Mouse (Mus musculus) gastrocnemius, postnatal 14 days (tissue): Measurements from ENCODE around the gene Rpl27a. TPM values are rescaled to one million over a fixed set of nuclear protein-coding genes. Genes with fewer than 3 reads are reported as not detected.

Source experiments
- DNase-seq: peaks from one replicate; pipeline ENCODE4 v3.0.0; 2021; ENCODE audit warnings: mixed read lengths
- intact Hi-C: fragments of 180-260 bp; cut with DNase I; formaldehyde crosslinking; loops from one replicate; pipeline ENCODE4 v1.15.1; 2025; ENCODE audit warnings: low total_unique reads
- long read RNA-seq, 2 experiments: library from polyadenylated mRNA; stranded (forward); transcript quantifications; one replicate each; pipeline ENCODE4 v2.0.0; 2021
- total RNA-seq, 2 experiments: library from RNA; stranded (reverse); gene quantifications; 2 replicates each; pipeline ENCODE4 v1.2.3; 2021

Gene Rpl27a
- total RNA-seq: 100 to 1,000 TPM; 105 to 116 TPM
- long read RNA-seq, experiment 1, transcript Rpl27a-203 (5 exons, 1,158 nt): major isoform, 125 of 127 reads
- long read RNA-seq, experiment 1, partial matches to known transcripts: 1 of 127 reads
- long read RNA-seq, experiment 1, other reads (novel, unspliced or antisense): 1 of 127 reads
- long read RNA-seq, experiment 2, transcript Rpl27a-203 (5 exons, 1,158 nt): major isoform, 169 of 172 reads
- long read RNA-seq, experiment 2, partial matches to known transcripts: 0 of 172 reads
- long read RNA-seq, experiment 2, other reads (novel, unspliced or antisense): 3 of 172 reads

GRCm38 (mm10) chr7:109518838-109519696 is at the start of gene Rpl27a:
Gene Rpl27a (plus strand): TSS chr7:109519147.
- intact Hi-C loops: no loop called here
- DNase-seq: peak; percentile 99

GRCm38 (mm10) chr7:109470700-109471099 is 48.2 kb upstream of the Rpl27a start:
- intact Hi-C loops: no loop called here
- DNase-seq: no peak

GRCm38 (mm10) chr7:109477926-109478325 is 41.0 kb upstream of the Rpl27a start:
- intact Hi-C loops: no loop called here
- no peak for DNase-seq

GRCm38 (mm10) chr7:109480765-109481197 is 38.2 kb upstream of the Rpl27a start:
- DNase-seq: peak; percentile 20

GRCm38 (mm10) chr7:109484221-109484620 is 34.7 kb upstream of the Rpl27a start:
- no peak for DNase-seq
- intact Hi-C loops: no loop called here

More at GRCm38 (mm10) chr7:109480765-109481197, 38.2 kb upstream of the Rpl27a start:
- intact Hi-C loops: no loop called here

GRCm38 (mm10) chr7:109492616-109493318 is 26.2 kb upstream of the Rpl27a start:
- DNase-seq: no peak

GRCm38 (mm10) chr7:109493319-109494316 is 25.3 kb upstream of the Rpl27a start:
- intact Hi-C loops: no loop called here
- DNase-seq: no peak

More at GRCm38 (mm10) chr7:109492616-109493318, 26.2 kb upstream of the Rpl27a start:
- intact Hi-C loops: no loop called here

- DNase-seq: no peak
- intact Hi-C loops: no loop called here
Observed at GRCm38 (mm10) chr7:109497507-109497906, 21.4 kb upstream of the Rpl27a start.

- no peak for DNase-seq
- intact Hi-C loops: no loop called here
Observed at GRCm38 (mm10) chr7:109507119-109507518, 11.8 kb upstream of the Rpl27a start.

- DNase-seq: no peak
- intact Hi-C loops: no loop called here
Observed at GRCm38 (mm10) chr7:109507572-109507971, 11.4 kb upstream of the Rpl27a start.

- intact Hi-C loops: no loop called here
- no peak for DNase-seq
Observed at GRCm38 (mm10) chr7:109508034-109508433, 10.9 kb upstream of the Rpl27a start, which contains the start of gene Trim66. Gene Trim66 (minus strand): TSS chr7:109508134.

GRCm38 (mm10) chr7:109510799-109511198 is 8.1 kb upstream of the Rpl27a start:
- no peak for DNase-seq
- intact Hi-C loops: no loop called here

GRCm38 (mm10) chr7:109511838-109512237 is 7.1 kb upstream of the Rpl27a start:
- DNase-seq: no peak
- intact Hi-C loops: no loop called here

GRCm38 (mm10) chr7:109516500-109516899 is 2.4 kb upstream of the Rpl27a start:
- DNase-seq: no peak
- intact Hi-C loops: no loop called here

GRCm38 (mm10) chr7:109518036-109518681 is 788 bp upstream of the Rpl27a start:
- no peak for DNase-seq
- intact Hi-C loops: no loop called here

GRCm38 (mm10) chr7:109519936-109520335 is 989 bp downstream of the Rpl27a start:
- intact Hi-C loops: no loop called here
- DNase-seq: no peak

GRCm38 (mm10) chr7:109522084-109522483 is 3.1 kb downstream of the Rpl27a start:
- intact Hi-C loops: no loop called here

GRCm38 (mm10) chr7:109523304-109523703 is 4.4 kb downstream of the Rpl27a start:
- intact Hi-C loops: no loop called here
- no peak for DNase-seq

More at GRCm38 (mm10) chr7:109522084-109522483, 3.1 kb downstream of the Rpl27a start:
- no peak for DNase-seq
